Mouse (Mus musculus) adrenal gland, adult 10 weeks (tissue): ENCODE data around the gene Scn3b. TPM values are rescaled to one million over a fixed set of nuclear protein-coding genes. Genes with fewer than 3 reads are reported as not detected.

Experiments
- polyA plus RNA-seq: library from polyadenylated mRNA; stranded (reverse); fragments of 350-450 nt; fragmentation: Illumina TruSeq; extraction: RNeasy Lipid Tissue Mini Kit (QIAGEN cat#74804); gene quantifications from one replicate; pipeline ENCODE4 v1.2.3, GENCODE M21; 2014; ENCODE audit warnings: low read depth, low replicate concordance

The Scn3b gene
- polyA plus RNA-seq: 5.8 TPM

DNA sequence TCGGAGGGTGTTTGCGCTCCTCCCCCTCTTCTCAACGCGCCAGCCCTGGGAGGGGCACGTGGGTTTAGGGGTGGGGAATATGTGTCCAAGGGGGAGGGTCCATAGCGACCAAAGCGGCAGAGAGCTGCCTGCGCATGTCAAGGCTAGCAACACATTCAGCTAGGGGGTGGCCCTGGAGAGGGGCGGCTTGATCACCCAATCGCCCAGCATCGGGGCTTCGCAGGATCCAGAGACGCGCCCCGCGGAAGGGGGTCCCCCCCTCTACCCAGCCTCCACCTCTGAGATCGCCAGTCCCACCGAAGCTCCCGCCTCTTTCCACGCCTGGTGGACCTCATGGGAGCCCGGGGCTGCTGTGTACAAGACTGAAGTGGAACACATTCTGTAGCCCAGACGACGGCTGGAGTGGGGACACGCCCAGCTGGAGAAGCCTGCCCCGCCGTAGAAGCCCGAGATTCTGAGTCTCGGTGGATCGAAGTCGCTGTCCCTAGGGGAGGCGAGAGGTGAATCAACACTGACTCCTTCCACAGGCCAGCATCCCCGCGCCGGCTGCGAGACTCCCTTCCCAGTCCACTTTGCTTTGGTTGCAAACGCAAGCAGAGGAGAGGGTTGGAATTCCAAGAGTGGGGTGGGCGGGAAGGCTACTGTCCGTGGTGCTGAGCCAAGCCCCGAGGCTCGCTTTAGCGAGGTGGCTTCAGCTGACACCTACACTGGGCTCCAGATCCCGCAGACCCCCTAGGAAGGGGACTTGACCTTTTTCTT lies at the start of gene Scn3b:
Scn3b (plus strand) TSS at position 115 of the 759 bp plus-strand sequence.

Other genes with a start within 250 kb of the Scn3b start
- gene Olfr981, start 247.8 kb upstream of the Scn3b start, polyA plus RNA-seq: not detected
- not detected for gene Olfr982, start 195.4 kb upstream of the Scn3b start, polyA plus RNA-seq
- gene Olfr983, start 175.6 kb upstream of the Scn3b start, polyA plus RNA-seq: not detected
- not detected for gene Olfr984, start 155.0 kb upstream of the Scn3b start, polyA plus RNA-seq
- not detected for gene Olfr985, start 139.0 kb upstream of the Scn3b start, polyA plus RNA-seq
- gene Tmem225, start 121.1 kb upstream of the Scn3b start, polyA plus RNA-seq: not detected
- gene Olfr986, start 88.3 kb upstream of the Scn3b start, polyA plus RNA-seq: not detected
- 8.2 TPM for gene Zfp202, start 76.9 kb upstream of the Scn3b start, polyA plus RNA-seq